Mouse (Mus musculus) bone marrow, adult 2 months (tissue): ENCODE results near the gene Ice1.

Source experiments
- CTCF ChIP-seq: fragments of 200-500 bp; IDR thresholded peaks from 2 replicates; pipeline ENCODE4 v1.5.1; 2011; ENCODE audit warnings: low read length, control low read depth; ENCODE audit not compliant: control insufficient read depth, insufficient read depth
- POLR2A ChIP-seq: fragments of 200-500 bp; IDR thresholded peaks from 2 replicates; pipeline ENCODE4 v1.6.1; 2011; ENCODE audit warnings: low read depth, mild to moderate bottlenecking, control low read depth, low read length, borderline replicate concordance; ENCODE audit not compliant: control insufficient read depth

- no peak for TF ChIP-seq POLR2A
- no peak for TF ChIP-seq CTCF
Observed at GRCm38 (mm10) chr13:70625665-70626064, 11.8 kb downstream of the Ice1 start.
